11 mouse cellular contexts compared by ENCODE assay signal in genomic region chr6:117888642-117889096, GRCm38 (mm10). TPM values are rescaled to one million over a fixed set of nuclear protein-coding genes. Genes with fewer than 3 reads are reported as not detected.
DNase-seq lines count a peak whose midpoint lies in the region; ATAC-seq and TF ChIP-seq lines count a peak whose summit lies in the region.
"Had no signal": no experiment of that assay in that cellular context is flagged by ENCODE, and none has a peak within 500 bp of the region (broad histone marks: within the 10 kb centered on the region; RNA-seq: fewer than 3 reads in every experiment).

No protein-coding gene starts in this region.

- no peaks in the 10 kb centered on the region for H3K9me3 ChIP-seq in heart, embryonic 11.5 days (replicated peaks; ENCODE audit: control insufficient read depth, low read length)
- H3K9me3 ChIP-seq in limb, embryonic 13.5 days = no peaks in the 10 kb centered on the region

- DNase-seq in heart, adult 11 months = no peak
- DNase-seq in spleen, adult 2 months (ENCODE audit: low read depth in 1 of 2, low spot score in 2 of 2) = no peak
- DNase-seq in spleen, postnatal 14 days (ENCODE audit: low spot score in 2 of 2) = no peak
- no peak for DNase-seq in urinary bladder, adult 18-20 months (ENCODE audit: low spot score in 2 of 2)
- DNase-seq in right cerebral cortex, postnatal 4 days = no peak
- DNase-seq in kidney, adult 18-20 months = no peak
- DNase-seq: kidney, adult 9 months had no signal

- H3K4me2 ChIP-seq in heart, embryonic 11.5 days = peak overlapping the region; percentile 41
- H3K4me2 ChIP-seq in limb, embryonic 13.5 days (replicated peaks) = no peak overlapping the region

- no peak for TF ChIP-seq CTCF in spleen, adult 2 months (IDR thresholded peaks at IDR 0.05; ENCODE audit: extremely low read depth, insufficient read depth, insufficient read length, insufficient replicate concordance)

- no peaks in the 10 kb centered on the region for H3K27me3 ChIP-seq in heart, embryonic 11.5 days (ENCODE audit: control insufficient read depth, insufficient read depth, low read length)
- no peaks in the 10 kb centered on the region for H3K27me3 ChIP-seq in spleen, adult 2 months (ENCODE audit: control insufficient read depth, insufficient read depth, low read length)
- no peaks in the 10 kb centered on the region for H3K27me3 ChIP-seq in limb, embryonic 13.5 days

- peaks cover 6% of the 10 kb centered on the region; the same call in 1 of the 2 replicates for H3K4me1 ChIP-seq in heart, embryonic 11.5 days (ENCODE audit: control insufficient read depth, insufficient read depth, low read length)
- H3K4me1 ChIP-seq in spleen, adult 2 months (ENCODE audit: control insufficient read depth, insufficient read depth, insufficient read length) = peaks cover 25% of the 10 kb centered on the region; the same call in 1 of the 2 replicates
- H3K4me1 ChIP-seq in limb, embryonic 13.5 days = no peaks in the 10 kb centered on the region

- no peak for TF ChIP-seq POLR2A in spleen, adult 2 months (IDR thresholded peaks at IDR 0.05; ENCODE audit: low read depth, low read length)

- 38% methylated on average over 2 of the region's 2 CpGs for WGBS in heart, embryonic 11.5 days (ENCODE audit: insufficient replicate concordance)
- WGBS in spleen, adult 2 months = 76% methylated on average over 2 of the region's 2 CpGs
- 47% methylated on average over 2 of the region's 2 CpGs for WGBS in limb, embryonic 13.5 days

- no peaks in the 10 kb centered on the region for H3K36me3 ChIP-seq in heart, embryonic 11.5 days (ENCODE audit: control insufficient read depth, insufficient read depth, low read length)
- H3K36me3 ChIP-seq in spleen, adult 2 months (ENCODE audit: control insufficient read depth, insufficient read depth, low read length) = no peaks in the 10 kb centered on the region
- no peaks in the 10 kb centered on the region for H3K36me3 ChIP-seq in limb, embryonic 13.5 days

- peak overlapping the region; percentile 87 for H3K27ac ChIP-seq in heart, embryonic 11.5 days (ENCODE audit: low read depth, low read length)
- H3K27ac ChIP-seq in spleen, adult 2 months (ENCODE audit: insufficient read depth, low read length) = peak overlapping the region; percentile 5; the same call in 1 of the 2 replicates
- no peak overlapping the region for H3K27ac ChIP-seq in limb, embryonic 13.5 days

- H3K9ac ChIP-seq in heart, embryonic 11.5 days (ENCODE audit: low read depth, low read length) = peak overlapping the region; percentile 62
- peak overlapping the region; percentile 14; the same call in 1 of the 2 replicates for H3K9ac ChIP-seq in limb, embryonic 13.5 days

- H3K4me3 ChIP-seq in heart, embryonic 11.5 days (ENCODE audit: low read depth, low read length) = peak overlapping the region; percentile 20; the same call in 1 of the 2 replicates
- H3K4me3 ChIP-seq in spleen, adult 2 months (ENCODE audit: extremely low read depth, insufficient read depth, insufficient read length) = no peak overlapping the region
- H3K4me3 ChIP-seq in limb, embryonic 13.5 days = no peak overlapping the region

- peak; percentile 94 for ATAC-seq in heart, embryonic 11.5 days (replicated peaks; ENCODE audit: insufficient number of reproducible peaks, low FRiP score, low TSS enrichment)
- ATAC-seq in limb, embryonic 13.5 days (ENCODE audit: low FRiP score, low read depth) = no peak
- ATAC-seq: midbrain, embryonic 16.5 days had no signal

RNA-seq across cellular contexts. Expression of gene Hnrnpf, which starts 11.5 kb away (rescaled TPM):
- polyA plus RNA-seq in heart, embryonic 11.5 days (2014; fragmentation: Nextera tagmentation; extraction: Ambion mirVana) = 554 and 606 TPM in 2 replicates
- polyA plus RNA-seq in spleen, adult 2 months (2012; rRNA removed) = 141 and 143 TPM in 2 replicates
- polyA plus RNA-seq in limb, embryonic 13.5 days (2015; fragmentation: Nextera tagmentation; extraction: Ambion mirVana) = 668 and 681 TPM in 2 replicates

RNA-seq across cellular contexts. Expression of gene Zfp239, which starts 26.8 kb away (rescaled TPM):
- 2.4 and 4.1 TPM in 2 replicates for polyA plus RNA-seq in heart, embryonic 11.5 days (2014; fragmentation: Nextera tagmentation; extraction: Ambion mirVana)
- polyA plus RNA-seq in spleen, adult 2 months (2012; rRNA removed) = 1.4 and 1.9 TPM in 2 replicates
- polyA plus RNA-seq in limb, embryonic 13.5 days (2015; fragmentation: Nextera tagmentation; extraction: Ambion mirVana) = 14.4 and 16.3 TPM in 2 replicates

RNA-seq across cellular contexts. Expression of gene Zfp637, which starts 47.7 kb away (rescaled TPM):
- polyA plus RNA-seq in heart, embryonic 11.5 days (2014; fragmentation: Nextera tagmentation; extraction: Ambion mirVana) = 64.8 and 72.4 TPM in 2 replicates
- polyA plus RNA-seq in spleen, adult 2 months (2012; rRNA removed) = 13.7 and 14.9 TPM in 2 replicates
- polyA plus RNA-seq in limb, embryonic 13.5 days (2015; fragmentation: Nextera tagmentation; extraction: Ambion mirVana) = 183 and 189 TPM in 2 replicates

RNA-seq across cellular contexts. Expression of gene Fxyd4, which starts 48.8 kb away (rescaled TPM):
- 0.76 and 2.4 TPM in 2 replicates for polyA plus RNA-seq in heart, embryonic 11.5 days (2014; fragmentation: Nextera tagmentation; extraction: Ambion mirVana)
- not detected in 2 replicates for polyA plus RNA-seq in spleen, adult 2 months (2012; rRNA removed)
- 2.7 and 4.7 TPM in 2 replicates for polyA plus RNA-seq in limb, embryonic 13.5 days (2015; fragmentation: Nextera tagmentation; extraction: Ambion mirVana)
- polyA plus RNA-seq: brain, embryonic 14.5 days had no signal
